Mouse (Mus musculus): ENCODE results near the gene Nkx6-2.

DNA sequence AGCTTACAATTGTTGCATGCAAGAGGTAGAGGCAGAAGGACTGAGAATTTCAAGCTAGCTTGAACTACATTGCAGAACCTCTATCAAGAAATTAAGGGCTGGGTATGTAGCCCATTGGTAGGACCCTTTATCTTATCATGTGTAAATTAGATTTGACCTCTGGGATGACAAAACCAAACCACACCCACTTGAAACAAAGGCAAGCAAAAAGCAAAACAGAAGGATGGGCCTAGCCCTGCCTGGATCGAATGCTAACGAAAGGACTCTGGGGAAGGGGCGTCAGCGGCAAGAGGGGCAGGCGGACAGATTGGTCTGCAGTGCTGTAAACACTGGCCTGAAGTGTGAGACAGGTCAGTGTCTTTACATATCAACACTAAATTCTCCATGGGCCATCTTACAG, 8.7 kb upstream of the Nkx6-2 start:
- TF ChIP-seq CTCF (IDR thresholded peaks at IDR 0.05; ENCODE audit: borderline replicate concordance, insufficient read depth, low read length): no peak
- no peak for TF ChIP-seq POLR2A (IDR thresholded peaks at IDR 0.05; ENCODE audit: low read depth, low read length)

All from embryonic fibroblast, embryonic 13.5 days (primary cell).